Mouse (Mus musculus) forebrain, postnatal 0 days (tissue): Measurements from ENCODE around the gene Stk19. TPM values are rescaled to one million over a fixed set of nuclear protein-coding genes. Genes with fewer than 3 reads are reported as not detected.

Source experiments
- ATAC-seq: fragments of 200-750 bp; cut with Nextera tagmentation; 2 replicates; pipeline ENCODE4 v1.8.0; 2017; ENCODE audit warnings: mild to moderate bottlenecking, moderate library complexity
- DNase-seq: peaks from one replicate; pipeline ENCODE4 v3.0.0-alpha.2; 2015
- H3K27ac ChIP-seq: fragments of 300-500 bp; sonication (generic); 2 replicates; pipeline ENCODE4 v1.5.1; 2014; ENCODE audit warnings: low read depth, mild to moderate bottlenecking, antibody characterized with exemption, low read length, moderate library complexity, mixed read lengths
- H3K27me3 ChIP-seq: fragments of 300-500 bp; sonication (generic); 2 replicates; pipeline ENCODE4 v1.6.1; 2014; ENCODE audit warnings: mild to moderate bottlenecking, low read length, mixed read lengths; ENCODE audit not compliant: insufficient read depth
- H3K36me3 ChIP-seq: fragments of 300-500 bp; sonication (generic); 2 replicates; pipeline ENCODE4 v1.6.1; 2014; ENCODE audit warnings: mild to moderate bottlenecking, moderate library complexity; ENCODE audit not compliant: insufficient read depth
- H3K4me1 ChIP-seq: fragments of 300-500 bp; sonication (generic); 2 replicates; pipeline ENCODE4 v1.6.1; 2014; ENCODE audit warnings: antibody characterized with exemption; ENCODE audit not compliant: insufficient read depth
- H3K4me2 ChIP-seq: fragments of 300-500 bp; sonication (generic); 2 replicates; pipeline ENCODE4 v1.6.1; 2014; ENCODE audit warnings: low read depth, mild to moderate bottlenecking, moderate library complexity
- H3K4me3 ChIP-seq: fragments of 300-500 bp; sonication (generic); 2 replicates; pipeline ENCODE4 v1.5.1; 2014; ENCODE audit warnings: low read depth, low read length, mixed read lengths
- H3K9ac ChIP-seq: fragments of 300-500 bp; sonication (generic); 2 replicates; pipeline ENCODE4 v1.6.1; 2014; ENCODE audit warnings: mild to moderate bottlenecking
- H3K9me3 ChIP-seq: fragments of 300-500 bp; sonication (generic); 2 replicates; pipeline ENCODE4 v1.6.1; 2016; ENCODE audit warnings: low read length
- CTCF ChIP-seq: sonication (generic); IDR thresholded peaks from 2 replicates; pipeline ENCODE4 v1.5.1; 2016; ENCODE audit warnings: antibody characterized with exemption, control low read depth, low read depth
- WGBS: fragments of 180-500 bp; shearing (Covaris S2); extraction: QIAGEN DNeasy Blood & Tissue Kit; methylation state at CpG from one replicate; pipeline ENCODE4 v1.1.7; 2014; 5-methylcytosine and 5-hydroxymethylcytosine counted together
- polyA plus RNA-seq: library from polyadenylated mRNA; unstranded; fragments of >200 nt; fragmentation: Nextera tagmentation; extraction: Ambion mirVana; gene quantifications from 2 replicates; pipeline ENCODE4 v1.2.1, GENCODE M21; 2015
- total RNA-seq: library from RNA; depleted of rRNA; stranded (reverse); fragments of >200 nt; gene quantifications from 2 replicates; pipeline ENCODE4 v1.2.3, GENCODE M21; 2014

The Stk19 gene
- total and polyA plus RNA-seq, 2 experiments from 2014 or later, result 41.9 to 61.1 TPM

- Histone ChIP-seq H3K27me3 (no peaks in the 10 kb centered on the region), H3K9ac (no peak overlapping the region), H3K9me3 (no peaks in the 10 kb centered on the region), H3K36me3 (peaks cover 50% of the 10 kb centered on the region), H3K4me3 (no peak overlapping the region), H3K4me1 (0 out of 2 replicates have a peak, but pooled peaks cover 5% of the 10 kb centered on the region), H3K27ac (no peak overlapping the region), H3K4me2 (no peak overlapping the region)
- 83% methylated on average over 3 of the region's 3 CpGs for WGBS
- TF ChIP-seq CTCF, result no peak
- DNase-seq, result no peak
- ATAC-seq, result no peak
Observed at GRCm38 (mm10) chr17:34854761-34855160, 18.0 kb upstream of the Stk19 start.

GRCm38 (mm10) chr17:34853511-34853910, 16.8 kb upstream of the Stk19 start:
- 81% methylated on average over 8 of the region's 8 CpGs for WGBS
- Histone ChIP-seq H3K4me2 (no peak overlapping the region), H3K9me3 (no peaks in the 10 kb centered on the region), H3K9ac (no peak overlapping the region), H3K36me3 (peaks cover 50% of the 10 kb centered on the region), H3K4me3 (no peak overlapping the region), H3K27ac (no peak overlapping the region), H3K27me3 (no peaks in the 10 kb centered on the region), H3K4me1 (0 out of 2 replicates have a peak, but pooled peaks cover 10% of the 10 kb centered on the region)
- no peak for ATAC-seq
- DNase-seq, result no peak
- TF ChIP-seq CTCF, result no peak

DNA sequence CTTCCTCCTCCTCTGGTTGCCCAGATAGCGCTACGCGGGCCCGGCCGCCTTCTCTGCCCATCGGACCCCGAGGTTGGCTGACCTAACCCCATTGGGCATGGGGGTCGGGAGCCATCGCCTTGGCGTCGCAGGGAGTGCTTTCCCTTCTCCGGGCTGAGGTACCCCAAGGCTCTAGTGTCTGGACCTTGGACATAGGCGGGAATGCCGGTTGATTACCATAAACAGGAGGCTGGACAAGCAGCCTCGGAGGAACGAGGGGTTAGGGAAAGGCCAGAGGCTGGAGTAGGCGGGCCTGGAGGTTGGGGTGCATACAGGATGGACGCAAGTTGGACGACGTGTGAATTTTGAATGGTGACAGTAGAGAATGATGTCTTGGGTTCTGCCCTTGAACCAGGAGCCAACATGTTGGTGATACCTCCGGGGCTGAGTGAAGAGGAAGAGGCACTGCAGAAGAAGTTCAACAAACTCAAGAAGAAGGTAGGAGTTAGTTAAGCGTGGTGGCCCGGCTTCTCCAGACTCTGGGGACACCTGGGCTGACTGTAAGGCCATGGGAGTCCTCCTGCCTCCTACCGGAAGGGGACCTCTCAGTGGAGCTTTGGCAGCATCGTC, 13.9 kb upstream of the Stk19 start:
- Histone ChIP-seq H3K9ac (peak overlapping the region; percentile 75), H3K4me3 (peak overlapping the region; percentile 68), H3K4me1 (0 out of 2 replicates have a peak, but pooled peaks cover 10% of the 10 kb centered on the region), H3K36me3 (peaks cover 61% of the 10 kb centered on the region), H3K9me3 (no peaks in the 10 kb centered on the region), H3K27ac (no peak overlapping the region), H3K27me3 (no peaks in the 10 kb centered on the region), H3K4me2 (peak overlapping the region; percentile 77)
- ATAC-seq, result no peak; the same call in 1 of the 2 replicates
- no peak for TF ChIP-seq CTCF
- 4% methylated on average over 25 of the region's 25 CpGs for WGBS
- DNase-seq, result peak; percentile 6

GRCm38 (mm10) chr17:34849722-34850516, 13.2 kb upstream of the Stk19 start, which contains the start of the genes Skiv2l and Nelfe:
TSS of gene Skiv2l (minus strand) at chr17:34850210.
TSS of gene Nelfe (plus strand) at chr17:34850391.
- WGBS, result under 1% methylated on average over 60 of the region's 65 CpGs
- ATAC-seq (peak; percentile 99), DNase-seq (peak; percentile 99)
- no peak for TF ChIP-seq CTCF
- Histone ChIP-seq H3K9me3 (no peaks in the 10 kb centered on the region), H3K4me1 (0 out of 2 replicates have a peak, but pooled peaks cover 10% of the 10 kb centered on the region), H3K9ac (peak within 1 kb of the TSS; percentile 75), H3K36me3 (peaks cover 61% of the 10 kb centered on the region), H3K4me3 (peak within 1 kb of the TSS; percentile 68), H3K27ac (peak within 1 kb of the TSS; percentile 5; the same call in 1 of the 2 replicates), H3K27me3 (no peaks in the 10 kb centered on the region), H3K4me2 (peak within 1 kb of the TSS; percentile 77)

DNA sequence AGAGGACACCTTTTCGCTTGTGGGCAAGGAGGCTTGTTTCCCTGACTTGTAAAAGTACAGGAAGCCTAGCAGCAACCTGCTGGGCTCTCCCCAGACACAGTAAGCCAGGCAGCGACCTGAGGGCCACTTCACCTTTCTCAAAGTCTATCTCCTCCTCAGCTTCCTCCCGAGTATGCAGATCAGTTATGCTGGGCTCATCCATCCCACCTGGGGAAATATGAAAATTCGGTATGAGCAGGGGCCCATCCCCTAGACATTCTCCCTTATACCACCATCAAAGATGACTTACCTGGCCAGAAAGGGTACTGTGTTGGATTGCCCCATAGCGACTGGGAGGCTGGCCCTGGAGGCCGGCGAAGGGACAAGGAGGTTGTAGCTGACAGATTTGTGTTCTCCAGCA, 10.9 kb upstream of the Stk19 start:
- no peaks in the 10 kb centered on the region for H3K27me3 ChIP-seq

DNA sequence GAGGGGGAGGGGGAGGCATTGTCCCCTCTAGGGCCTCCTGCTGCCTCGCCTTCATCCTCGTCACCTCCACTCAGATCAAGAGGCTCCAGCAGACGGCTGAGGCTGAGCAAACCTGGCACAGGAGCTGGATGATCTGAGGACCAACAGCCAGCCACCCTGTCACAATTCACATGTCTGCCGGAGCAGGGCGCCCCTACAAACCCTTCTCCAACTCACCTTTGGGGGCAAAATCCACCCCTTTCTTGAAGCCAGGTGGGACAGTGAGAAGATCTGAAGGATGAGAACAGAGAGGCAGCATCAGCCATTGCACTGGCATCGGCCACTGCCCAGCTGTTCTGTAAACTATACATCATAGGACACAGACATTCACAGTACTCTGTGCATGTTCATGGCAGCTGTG, 10.4 kb upstream of the Stk19 start:
- H3K27me3 ChIP-seq, result no peaks in the 10 kb centered on the region
- no peak overlapping the region for H3K27ac ChIP-seq
- 0 out of 2 replicates have a peak, but pooled peaks cover 10% of the 10 kb centered on the region for H3K4me1 ChIP-seq
- no peak overlapping the region for H3K4me3 ChIP-seq
- 87% methylated on average over 6 of the region's 6 CpGs for WGBS
- no peak for TF ChIP-seq CTCF
- H3K36me3 ChIP-seq, result peaks cover 59% of the 10 kb centered on the region
- H3K4me2 ChIP-seq, result no peak overlapping the region
- H3K9ac ChIP-seq, result no peak overlapping the region
- no peaks in the 10 kb centered on the region for H3K9me3 ChIP-seq
- ATAC-seq, result no peak
- DNase-seq, result no peak

More for the DNA sequence above, 10.9 kb upstream of the Stk19 start:
- peaks cover 60% of the 10 kb centered on the region for H3K36me3 ChIP-seq
- no peak for TF ChIP-seq CTCF
- no peak overlapping the region for H3K4me3 ChIP-seq
- H3K27ac ChIP-seq, result no peak overlapping the region
- 0 out of 2 replicates have a peak, but pooled peaks cover 10% of the 10 kb centered on the region for H3K4me1 ChIP-seq
- DNase-seq (no peak), ATAC-seq (no peak)
- WGBS, result 94% methylated on average over 7 of the region's 7 CpGs
- H3K9me3 ChIP-seq, result no peaks in the 10 kb centered on the region
- H3K4me2 ChIP-seq, result no peak overlapping the region
- H3K9ac ChIP-seq, result no peak overlapping the region

DNA sequence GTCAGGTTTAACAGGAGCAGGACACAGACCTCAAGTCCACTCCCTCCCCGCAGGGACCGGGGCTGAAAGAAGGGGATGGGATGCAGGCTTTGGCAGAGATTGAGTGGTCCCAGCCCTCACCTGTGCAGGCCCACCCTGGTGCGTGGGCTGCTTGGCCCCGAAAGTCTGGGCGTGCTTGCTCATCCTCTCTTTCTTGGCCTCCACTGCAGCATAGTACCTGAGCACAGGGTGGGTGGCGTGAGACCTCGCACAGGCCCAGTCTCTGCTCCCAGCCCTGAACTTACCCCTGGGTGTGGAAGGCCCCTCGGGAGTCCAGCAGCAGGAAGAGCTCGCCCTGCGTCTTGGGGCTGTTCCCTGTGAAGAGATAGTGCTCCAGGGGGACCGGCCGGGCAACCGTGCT, 8.1 kb upstream of the Stk19 start:
- no peak for ATAC-seq

More for the DNA sequence above, 8.1 kb upstream of the Stk19 start:
- no peak for TF ChIP-seq CTCF
- Histone ChIP-seq H3K36me3 (peaks cover 80% of the 10 kb centered on the region), H3K4me2 (no peak overlapping the region), H3K4me1 (0 out of 2 replicates have a peak, but pooled peaks cover 5% of the 10 kb centered on the region), H3K4me3 (no peak overlapping the region), H3K9me3 (no peaks in the 10 kb centered on the region), H3K9ac (no peak overlapping the region), H3K27ac (no peak overlapping the region), H3K27me3 (no peaks in the 10 kb centered on the region)
- no peak for DNase-seq
- WGBS, result 91% methylated on average over 13 of the region's 13 CpGs
